Mouse (Mus musculus): ENCODE results near the gene Evi2a. TPM values are rescaled to one million over a fixed set of nuclear protein-coding genes. Genes with fewer than 3 reads are reported as not detected.

The Evi2a gene
- polyA plus RNA-seq (2015; fragmentation: Nextera tagmentation; extraction: Ambion mirVana): 3.1 TPM in 2 replicates

- Histone ChIP-seq H3K4me3 (replicated peaks) (no peak within 1 kb of the TSS), H3K27ac (no peak within 1 kb of the TSS), H3K4me2 (no peak within 1 kb of the TSS), H3K36me3 (peaks cover 32% of the 10 kb centered on the region), H3K4me1 (0 out of 2 replicates have a peak, but pooled peaks cover 6% of the 10 kb centered on the region), H3K9me3 (replicated peaks) (no peaks in the 10 kb centered on the region), H3K27me3 (no peaks in the 10 kb centered on the region), H3K9ac (no peak within 1 kb of the TSS)
- 88% methylated on average over 7 of the region's 7 CpGs for WGBS
- ATAC-seq (replicated peaks; ENCODE audit: low FRiP score): no peak
These were observed at the start of gene Evi2a, which contains the start of gene Evi2 for GRCm38 (mm10) chr11:79530333-79530761. Evi2a (minus strand) TSS chr11:79530609. Evi2 (minus strand) TSS chr11:79530589.

- H3K9me3 ChIP-seq (replicated peaks): no peaks in the 10 kb centered on the region
- H3K27me3 ChIP-seq: no peaks in the 10 kb centered on the region
- no peak overlapping the region for H3K9ac ChIP-seq
- H3K4me1 ChIP-seq: peaks cover 8% of the 10 kb centered on the region
- WGBS: 56% methylated on average over 5 of the region's 5 CpGs
- ATAC-seq (replicated peaks; ENCODE audit: low FRiP score): no peak
- no peak overlapping the region for H3K4me3 ChIP-seq (replicated peaks)
- H3K27ac ChIP-seq: no peak overlapping the region
- no peak overlapping the region for H3K4me2 ChIP-seq
- peaks cover 55% of the 10 kb centered on the region for H3K36me3 ChIP-seq
These were observed 47.3 kb upstream of the Evi2a start for GRCm38 (mm10) chr11:79577741-79578140.

GRCm38 (mm10) chr11:79575383-79576073, 45.1 kb upstream of the Evi2a start:
- Histone ChIP-seq H3K9ac (no peak overlapping the region), H3K9me3 (replicated peaks) (no peaks in the 10 kb centered on the region), H3K4me1 (peaks cover 5% of the 10 kb centered on the region), H3K36me3 (peaks cover 66% of the 10 kb centered on the region), H3K4me2 (no peak overlapping the region), H3K4me3 (replicated peaks) (no peak overlapping the region), H3K27ac (no peak overlapping the region), H3K27me3 (no peaks in the 10 kb centered on the region)
- no peak for ATAC-seq (replicated peaks; ENCODE audit: low FRiP score)
- WGBS: 93% methylated on average over 14 of the region's 14 CpGs

GRCm38 (mm10) chr11:79573836-79574235, 43.4 kb upstream of the Evi2a start:
- H3K4me1 ChIP-seq: no peaks in the 10 kb centered on the region
- no peak overlapping the region for H3K9ac ChIP-seq
- no peak for ATAC-seq (replicated peaks; ENCODE audit: low FRiP score)
- 88% methylated on average over 3 of the region's 3 CpGs for WGBS
- no peaks in the 10 kb centered on the region for H3K9me3 ChIP-seq (replicated peaks)
- no peak overlapping the region for H3K27ac ChIP-seq
- no peak overlapping the region for H3K4me2 ChIP-seq
- no peak overlapping the region for H3K4me3 ChIP-seq (replicated peaks)
- H3K36me3 ChIP-seq: peaks cover 77% of the 10 kb centered on the region
- H3K27me3 ChIP-seq: no peaks in the 10 kb centered on the region

- ATAC-seq (replicated peaks; ENCODE audit: low FRiP score): no peak
- H3K36me3 ChIP-seq: peaks cover 92% of the 10 kb centered on the region
- no peaks in the 10 kb centered on the region for H3K4me1 ChIP-seq
- no peaks in the 10 kb centered on the region for H3K27me3 ChIP-seq
- H3K9me3 ChIP-seq (replicated peaks): no peaks in the 10 kb centered on the region
- no peak overlapping the region for H3K27ac ChIP-seq
- 92% methylated on average over 2 of the region's 2 CpGs for WGBS
- no peak overlapping the region for H3K9ac ChIP-seq
- H3K4me2 ChIP-seq: no peak overlapping the region
- no peak overlapping the region for H3K4me3 ChIP-seq (replicated peaks)
These were observed 39.9 kb upstream of the Evi2a start for GRCm38 (mm10) chr11:79570319-79570718.

- H3K9me3 ChIP-seq (replicated peaks): no peaks in the 10 kb centered on the region
- no peak overlapping the region for H3K27ac ChIP-seq
- H3K27me3 ChIP-seq: no peaks in the 10 kb centered on the region
- H3K4me1 ChIP-seq: no peaks in the 10 kb centered on the region
- peaks cover 88% of the 10 kb centered on the region for H3K36me3 ChIP-seq
- no peak overlapping the region for H3K9ac ChIP-seq
- no peak overlapping the region for H3K4me3 ChIP-seq (replicated peaks)
- no peak overlapping the region for H3K4me2 ChIP-seq
- ATAC-seq (replicated peaks; ENCODE audit: low FRiP score): no peak
- 91% methylated on average over 11 of the region's 11 CpGs for WGBS
These were observed 37.9 kb upstream of the Evi2a start for GRCm38 (mm10) chr11:79568197-79568911.

GRCm38 (mm10) chr11:79566947-79567346, 36.5 kb upstream of the Evi2a start:
- Histone ChIP-seq H3K27ac (no peak overlapping the region), H3K4me1 (no peaks in the 10 kb centered on the region), H3K9ac (no peak overlapping the region), H3K27me3 (no peaks in the 10 kb centered on the region), H3K36me3 (peaks cover 91% of the 10 kb centered on the region), H3K4me2 (no peak overlapping the region), H3K4me3 (replicated peaks) (no peak overlapping the region), H3K9me3 (replicated peaks) (no peaks in the 10 kb centered on the region)
- no peak for ATAC-seq (replicated peaks; ENCODE audit: low FRiP score)
- 67% methylated on average over 1 of the region's 1 CpGs for WGBS

- Histone ChIP-seq H3K4me1 (no peaks in the 10 kb centered on the region), H3K4me2 (no peak overlapping the region), H3K9ac (no peak overlapping the region), H3K36me3 (peaks cover 92% of the 10 kb centered on the region), H3K9me3 (replicated peaks) (no peaks in the 10 kb centered on the region), H3K4me3 (replicated peaks) (no peak overlapping the region), H3K27ac (no peak overlapping the region), H3K27me3 (no peaks in the 10 kb centered on the region)
- no peak for ATAC-seq (replicated peaks; ENCODE audit: low FRiP score)
- WGBS: 94% methylated on average over 7 of the region's 7 CpGs
These were observed 33.1 kb upstream of the Evi2a start for GRCm38 (mm10) chr11:79563493-79563892.

GRCm38 (mm10) chr11:79560536-79560935, 30.1 kb upstream of the Evi2a start:
- Histone ChIP-seq H3K36me3 (peaks cover 88% of the 10 kb centered on the region), H3K4me3 (replicated peaks) (no peak overlapping the region), H3K27me3 (no peaks in the 10 kb centered on the region), H3K4me2 (no peak overlapping the region), H3K9me3 (replicated peaks) (no peaks in the 10 kb centered on the region), H3K4me1 (no peaks in the 10 kb centered on the region), H3K9ac (no peak overlapping the region), H3K27ac (no peak overlapping the region)
- 91% methylated on average over 4 of the region's 4 CpGs for WGBS
- no peak for ATAC-seq (replicated peaks; ENCODE audit: low FRiP score)

GRCm38 (mm10) chr11:79552622-79553021, 22.2 kb upstream of the Evi2a start:
- Histone ChIP-seq H3K4me1 (no peaks in the 10 kb centered on the region), H3K4me3 (replicated peaks) (no peak overlapping the region), H3K36me3 (peaks cover 90% of the 10 kb centered on the region), H3K27ac (no peak overlapping the region), H3K27me3 (no peaks in the 10 kb centered on the region), H3K9ac (no peak overlapping the region), H3K4me2 (no peak overlapping the region), H3K9me3 (replicated peaks) (no peaks in the 10 kb centered on the region)
- 83% methylated on average over 1 of the region's 1 CpGs for WGBS
- no peak for ATAC-seq (replicated peaks; ENCODE audit: low FRiP score)

- Histone ChIP-seq H3K9me3 (replicated peaks) (no peaks in the 10 kb centered on the region), H3K27ac (no peak overlapping the region), H3K4me1 (0 out of 2 replicates have a peak, but pooled peaks cover 4% of the 10 kb centered on the region), H3K4me2 (no peak overlapping the region), H3K9ac (no peak overlapping the region), H3K27me3 (no peaks in the 10 kb centered on the region), H3K36me3 (peaks cover 53% of the 10 kb centered on the region), H3K4me3 (replicated peaks) (no peak overlapping the region)
- ATAC-seq (replicated peaks; ENCODE audit: low FRiP score): no peak
- WGBS: 95% methylated on average over 3 of the region's 3 CpGs
These were observed 5.9 kb upstream of the Evi2a start for GRCm38 (mm10) chr11:79536293-79536692.

- 86% methylated on average over 4 of the region's 4 CpGs for WGBS
- H3K9ac ChIP-seq: no peak overlapping the region
These were observed 5.1 kb upstream of the Evi2a start for GRCm38 (mm10) chr11:79535554-79535953.

More at GRCm38 (mm10) chr11:79535554-79535953, 5.1 kb upstream of the Evi2a start:
- Histone ChIP-seq H3K9me3 (replicated peaks) (no peaks in the 10 kb centered on the region), H3K4me3 (replicated peaks) (no peak overlapping the region), H3K27ac (no peak overlapping the region), H3K4me1 (0 out of 2 replicates have a peak, but pooled peaks cover 4% of the 10 kb centered on the region), H3K36me3 (peaks cover 51% of the 10 kb centered on the region), H3K27me3 (no peaks in the 10 kb centered on the region), H3K4me2 (no peak overlapping the region)
- no peak for ATAC-seq (replicated peaks; ENCODE audit: low FRiP score)

Data from kidney, embryonic 15.5 days (tissue).